Mouse (Mus musculus) heart, embryonic 10.5 days (tissue): ENCODE results near the gene Gm20503. TPM values are rescaled to one million over a fixed set of nuclear protein-coding genes. Genes with fewer than 3 reads are reported as not detected.

Experiments used
- DNase-seq: peaks from one replicate; pipeline ENCODE4 v3.0.0-alpha.2; 2017; ENCODE audit warnings: low spot score
- H3K27ac ChIP-seq: fragments of 300-500 bp; sonication (generic); 2 replicates; pipeline ENCODE4 v1.5.1; 2016; ENCODE audit warnings: mild to moderate bottlenecking
- H3K27me3 ChIP-seq: fragments of 300-500 bp; sonication (generic); 2 replicates; pipeline ENCODE4 v1.6.1; 2016; ENCODE audit warnings: mild to moderate bottlenecking; ENCODE audit not compliant: poor library complexity, insufficient read depth, severe bottlenecking
- H3K36me3 ChIP-seq: fragments of 300-500 bp; sonication (generic); 2 replicates; pipeline ENCODE4 v1.6.1; 2016; ENCODE audit warnings: mild to moderate bottlenecking, moderate library complexity
- H3K4me1 ChIP-seq: fragments of 300-500 bp; sonication (generic); 2 replicates; pipeline ENCODE4 v1.6.1; 2016; ENCODE audit warnings: mild to moderate bottlenecking
- H3K4me3 ChIP-seq: fragments of 300-500 bp; sonication (generic); 2 replicates; pipeline ENCODE4 v1.5.1; 2016; ENCODE audit warnings: mild to moderate bottlenecking, moderate library complexity
- H3K9me3 ChIP-seq: fragments of 300-500 bp; sonication (generic); 2 replicates; pipeline ENCODE4 v1.6.1; 2016; ENCODE audit warnings: mild to moderate bottlenecking, moderate library complexity
- WGBS: fragments of 180-500 bp; shearing (Covaris S2); methylation state at CpG from one replicate; pipeline ENCODE4 v1.1.7; 2016; 5-methylcytosine and 5-hydroxymethylcytosine counted together
- polyA plus RNA-seq: library from polyadenylated mRNA; unstranded; fragments of >200 nt; fragmentation: Nextera tagmentation; extraction: Ambion mirVana; gene quantifications from 2 replicates; pipeline ENCODE4 v1.2.1, GENCODE M21; 2016

The Gm20503 gene
- 10.9 and 14.1 TPM in 2 replicates for polyA plus RNA-seq

GRCm38 (mm10) chr4:59002948-59003805 lies at the start of gene Gm20503:
TSS of gene Gm20503 (plus strand) at chr4:59003210.
- H3K27ac ChIP-seq = peak within 1 kb of the TSS; percentile 97
- H3K4me3 ChIP-seq = peak within 1 kb of the TSS; percentile 98
- WGBS = under 1% methylated on average over 86 of the region's 89 CpGs
- DNase-seq = peak; percentile 94
- H3K27me3 ChIP-seq = no peaks in the 10 kb centered on the region
- H3K9me3 ChIP-seq = no peaks in the 10 kb centered on the region
- peaks cover 42% of the 10 kb centered on the region for H3K4me1 ChIP-seq
- H3K36me3 ChIP-seq = no peaks in the 10 kb centered on the region

GRCm38 (mm10) chr4:58961719-58962118 lies 41.3 kb upstream of the Gm20503 start:
- Histone ChIP-seq H3K27ac (no peak overlapping the region), H3K36me3 (no peaks in the 10 kb centered on the region), H3K9me3 (no peaks in the 10 kb centered on the region), H3K27me3 (no peaks in the 10 kb centered on the region), H3K4me3 (no peak overlapping the region), H3K4me1 (no peaks in the 10 kb centered on the region)
- DNase-seq = no peak
- 87% methylated on average over 15 of the region's 15 CpGs for WGBS

GRCm38 (mm10) chr4:58963271-58963670 lies 39.7 kb upstream of the Gm20503 start:
- DNase-seq = no peak
- Histone ChIP-seq H3K9me3 (no peaks in the 10 kb centered on the region), H3K4me1 (no peaks in the 10 kb centered on the region), H3K4me3 (no peak overlapping the region), H3K27me3 (no peaks in the 10 kb centered on the region), H3K36me3 (no peaks in the 10 kb centered on the region), H3K27ac (no peak overlapping the region)
- 82% methylated on average over 4 of the region's 4 CpGs for WGBS

GRCm38 (mm10) chr4:58965136-58965535 lies 37.9 kb upstream of the Gm20503 start:
- no peaks in the 10 kb centered on the region for H3K27me3 ChIP-seq
- H3K9me3 ChIP-seq = no peaks in the 10 kb centered on the region
- WGBS = 83% methylated on average over 1 of the region's 1 CpGs
- DNase-seq = no peak
- no peak overlapping the region for H3K27ac ChIP-seq
- H3K36me3 ChIP-seq = no peaks in the 10 kb centered on the region
- no peaks in the 10 kb centered on the region for H3K4me1 ChIP-seq
- H3K4me3 ChIP-seq = no peak overlapping the region

GRCm38 (mm10) chr4:58970678-58971077 lies 32.3 kb upstream of the Gm20503 start:
- 70% methylated on average over 4 of the region's 4 CpGs for WGBS
- Histone ChIP-seq H3K4me1 (no peaks in the 10 kb centered on the region), H3K4me3 (no peak overlapping the region), H3K27ac (no peak overlapping the region), H3K9me3 (no peaks in the 10 kb centered on the region), H3K27me3 (no peaks in the 10 kb centered on the region), H3K36me3 (peaks cover 10% of the 10 kb centered on the region; the same call in 1 of the 2 replicates)
- DNase-seq = peak; percentile 74

GRCm38 (mm10) chr4:58975711-58976110 lies 27.3 kb upstream of the Gm20503 start:
- 79% methylated on average over 5 of the region's 5 CpGs for WGBS
- Histone ChIP-seq H3K4me1 (no peaks in the 10 kb centered on the region), H3K4me3 (no peak overlapping the region)

GRCm38 (mm10) chr4:58981421-58981820 lies 21.6 kb upstream of the Gm20503 start:
- no peaks in the 10 kb centered on the region for H3K9me3 ChIP-seq
- no peak overlapping the region for H3K27ac ChIP-seq
- no peaks in the 10 kb centered on the region for H3K27me3 ChIP-seq
- peaks cover 5% of the 10 kb centered on the region; the same call in 1 of the 2 replicates for H3K4me1 ChIP-seq
- H3K4me3 ChIP-seq = no peak overlapping the region
- no peaks in the 10 kb centered on the region for H3K36me3 ChIP-seq
- peak; percentile 59 for DNase-seq
- 79% methylated on average over 6 of the region's 6 CpGs for WGBS

More at GRCm38 (mm10) chr4:58975711-58976110, 27.3 kb upstream of the Gm20503 start:
- peak; percentile 62 for DNase-seq
- Histone ChIP-seq H3K9me3 (no peaks in the 10 kb centered on the region), H3K27me3 (no peaks in the 10 kb centered on the region), H3K36me3 (peaks cover 9% of the 10 kb centered on the region; the same call in 1 of the 2 replicates), H3K27ac (no peak overlapping the region)

GRCm38 (mm10) chr4:58982806-58983205 lies 20.2 kb upstream of the Gm20503 start:
- WGBS = 80% methylated on average over 8 of the region's 8 CpGs
- H3K27me3 ChIP-seq = no peaks in the 10 kb centered on the region
- no peak for DNase-seq
- no peak overlapping the region for H3K4me3 ChIP-seq
- no peaks in the 10 kb centered on the region for H3K36me3 ChIP-seq
- no peaks in the 10 kb centered on the region for H3K9me3 ChIP-seq
- H3K27ac ChIP-seq = no peak overlapping the region
- peaks cover 14% of the 10 kb centered on the region; the same call in 1 of the 2 replicates for H3K4me1 ChIP-seq

- Histone ChIP-seq H3K9me3 (no peaks in the 10 kb centered on the region), H3K4me3 (no peak overlapping the region), H3K27ac (no peak overlapping the region), H3K4me1 (peaks cover 14% of the 10 kb centered on the region; the same call in 1 of the 2 replicates), H3K27me3 (peaks cover 9% of the 10 kb centered on the region), H3K36me3 (no peaks in the 10 kb centered on the region)
- DNase-seq = peak; percentile 84
- 17% methylated on average over 7 of the region's 7 CpGs for WGBS
Observed at GRCm38 (mm10) chr4:58985157-58985648, 17.8 kb upstream of the Gm20503 start.

GRCm38 (mm10) chr4:58986540-58987190 lies 16.3 kb upstream of the Gm20503 start, which contains the start of gene Ptgr1:
TSS of gene Ptgr1 (minus strand) at chr4:58987119.
- peak within 1 kb of the TSS; percentile 79 for H3K27ac ChIP-seq
- peak; percentile 92 for DNase-seq
- peaks cover 14% of the 10 kb centered on the region for H3K27me3 ChIP-seq
- peaks cover 20% of the 10 kb centered on the region for H3K4me1 ChIP-seq
- WGBS = under 1% methylated on average over 28 of the region's 28 CpGs
- H3K9me3 ChIP-seq = no peaks in the 10 kb centered on the region
- H3K36me3 ChIP-seq = no peaks in the 10 kb centered on the region
- H3K4me3 ChIP-seq = peak within 1 kb of the TSS; percentile 78

GRCm38 (mm10) chr4:58989303-58989898 lies 13.6 kb upstream of the Gm20503 start:
- WGBS = 80% methylated on average over 7 of the region's 7 CpGs
- Histone ChIP-seq H3K36me3 (no peaks in the 10 kb centered on the region), H3K9me3 (no peaks in the 10 kb centered on the region), H3K4me3 (no peak overlapping the region), H3K27ac (no peak overlapping the region), H3K27me3 (peaks cover 27% of the 10 kb centered on the region), H3K4me1 (peaks cover 28% of the 10 kb centered on the region)
- no peak for DNase-seq

GRCm38 (mm10) chr4:58990609-58991434 lies 12.2 kb upstream of the Gm20503 start:
- no peak for DNase-seq
- WGBS = 80% methylated on average over 17 of the region's 17 CpGs
- no peaks in the 10 kb centered on the region for H3K36me3 ChIP-seq
- peaks cover 28% of the 10 kb centered on the region for H3K27me3 ChIP-seq
- H3K27ac ChIP-seq = no peak overlapping the region
- H3K4me3 ChIP-seq = no peak overlapping the region
- peaks cover 36% of the 10 kb centered on the region for H3K4me1 ChIP-seq
- no peaks in the 10 kb centered on the region for H3K9me3 ChIP-seq
